Mouse (Mus musculus): ENCODE data around the gene Syne1. TPM values are rescaled to one million over a fixed set of nuclear protein-coding genes. Genes with fewer than 3 reads are reported as not detected.

The Syne1 gene
- total and polyA plus RNA-seq, 3 experiments = 29.0 to 66.6 (median 53.6) TPM

- DNase-seq = no peak
- TF ChIP-seq POLR2A (IDR thresholded peaks at IDR 0.05; ENCODE audit: insufficient read depth, low read depth, low read length) = no peak
- TF ChIP-seq CTCF (IDR thresholded peaks at IDR 0.05) = no peak
- no peak for TF ChIP-seq EP300 (IDR thresholded peaks at IDR 0.05; ENCODE audit: insufficient read depth, low read depth, low read length)
- H3K27me3 ChIP-seq (ENCODE audit: control insufficient read depth, insufficient read depth, low read length) = no peaks in the 10 kb centered on the region
- peaks cover 2% of the 10 kb centered on the region; the same call in 1 of the 2 replicates for H3K36me3 ChIP-seq (ENCODE audit: control insufficient read depth, insufficient read depth, low read length)
- no peak overlapping the region for H3K9ac ChIP-seq (ENCODE audit: low read depth, low read length)
- no peak overlapping the region for H3K4me3 ChIP-seq
- H3K79me2 ChIP-seq (replicated peaks; ENCODE audit: control insufficient read depth, insufficient read depth, low read length) = no peaks in the 10 kb centered on the region
- 68% methylated on average over 4 of the region's 4 CpGs for WGBS
- peaks cover 2% of the 10 kb centered on the region for H3K4me1 ChIP-seq (ENCODE audit: control insufficient read depth, insufficient read depth, low read length)
- intact Hi-C loops (cut with DNase I) = no loop called here
- H3K27ac ChIP-seq = no peak overlapping the region
These were observed 103.1 kb downstream of the Syne1 start for GRCm38 (mm10) chr10:5447950-5448716.

- intact Hi-C loops (cut with DNase I) = no loop called here
- Histone ChIP-seq H3K4me1 (ENCODE audit: control insufficient read depth, insufficient read depth, low read length) (no peaks in the 10 kb centered on the region), H3K27ac (no peak overlapping the region), H3K4me3 (no peak overlapping the region), H3K9ac (ENCODE audit: low read depth, low read length) (no peak overlapping the region), H3K27me3 (ENCODE audit: control insufficient read depth, insufficient read depth, low read length) (no peaks in the 10 kb centered on the region), H3K36me3 (ENCODE audit: control insufficient read depth, insufficient read depth, low read length) (no peaks in the 10 kb centered on the region), H3K79me2 (replicated peaks; ENCODE audit: control insufficient read depth, insufficient read depth, low read length) (no peaks in the 10 kb centered on the region)
- TF ChIP-seq POLR2A (IDR thresholded peaks at IDR 0.05; ENCODE audit: insufficient read depth, low read depth, low read length) (no peak), EP300 (IDR thresholded peaks at IDR 0.05; ENCODE audit: insufficient read depth, low read depth, low read length) (no peak), CTCF (IDR thresholded peaks at IDR 0.05) (no peak)
- no peak for DNase-seq
- WGBS = 92% methylated on average over 3 of the region's 3 CpGs
These were observed 106.0 kb downstream of the Syne1 start for GRCm38 (mm10) chr10:5445313-5445712.

GRCm38 (mm10) chr10:5443020-5443419 is 108.3 kb downstream of the Syne1 start:
- Histone ChIP-seq H3K79me2 (replicated peaks; ENCODE audit: control insufficient read depth, insufficient read depth, low read length) (no peaks in the 10 kb centered on the region), H3K27me3 (ENCODE audit: control insufficient read depth, insufficient read depth, low read length) (no peaks in the 10 kb centered on the region), H3K4me3 (no peak overlapping the region), H3K36me3 (ENCODE audit: control insufficient read depth, insufficient read depth, low read length) (no peaks in the 10 kb centered on the region), H3K27ac (no peak overlapping the region), H3K4me1 (ENCODE audit: control insufficient read depth, insufficient read depth, low read length) (no peaks in the 10 kb centered on the region), H3K9ac (ENCODE audit: low read depth, low read length) (no peak overlapping the region)
- WGBS = 91% methylated on average over 2 of the region's 2 CpGs
- intact Hi-C loops (cut with DNase I) = no loop called here
- TF ChIP-seq EP300 (IDR thresholded peaks at IDR 0.05; ENCODE audit: insufficient read depth, low read depth, low read length) (no peak), CTCF (IDR thresholded peaks at IDR 0.05) (no peak), POLR2A (IDR thresholded peaks at IDR 0.05; ENCODE audit: insufficient read depth, low read depth, low read length) (no peak)
- no peak for DNase-seq

- Histone ChIP-seq H3K79me2 (replicated peaks; ENCODE audit: control insufficient read depth, insufficient read depth, low read length) (no peaks in the 10 kb centered on the region), H3K4me3 (no peak overlapping the region), H3K36me3 (ENCODE audit: control insufficient read depth, insufficient read depth, low read length) (no peaks in the 10 kb centered on the region), H3K9ac (ENCODE audit: low read depth, low read length) (no peak overlapping the region), H3K27ac (no peak overlapping the region), H3K27me3 (ENCODE audit: control insufficient read depth, insufficient read depth, low read length) (no peaks in the 10 kb centered on the region), H3K4me1 (ENCODE audit: control insufficient read depth, insufficient read depth, low read length) (no peaks in the 10 kb centered on the region)
- intact Hi-C loops (cut with DNase I) = no loop called here
- DNase-seq = no peak
- 57% methylated on average over 2 of the region's 2 CpGs for WGBS
- TF ChIP-seq CTCF (IDR thresholded peaks at IDR 0.05) (no peak), EP300 (IDR thresholded peaks at IDR 0.05; ENCODE audit: insufficient read depth, low read depth, low read length) (no peak), POLR2A (IDR thresholded peaks at IDR 0.05; ENCODE audit: insufficient read depth, low read depth, low read length) (no peak)
These were observed 111.4 kb downstream of the Syne1 start for GRCm38 (mm10) chr10:5439802-5440350.

GRCm38 (mm10) chr10:5437766-5438165 is 113.5 kb downstream of the Syne1 start:
- Histone ChIP-seq H3K4me1 (ENCODE audit: control insufficient read depth, insufficient read depth, low read length) (no peaks in the 10 kb centered on the region), H3K27ac (no peak overlapping the region), H3K9ac (ENCODE audit: low read depth, low read length) (no peak overlapping the region), H3K36me3 (ENCODE audit: control insufficient read depth, insufficient read depth, low read length) (no peaks in the 10 kb centered on the region), H3K79me2 (replicated peaks; ENCODE audit: control insufficient read depth, insufficient read depth, low read length) (no peaks in the 10 kb centered on the region), H3K27me3 (ENCODE audit: control insufficient read depth, insufficient read depth, low read length) (no peaks in the 10 kb centered on the region), H3K4me3 (no peak overlapping the region)
- intact Hi-C loops (cut with DNase I) = no loop called here
- TF ChIP-seq POLR2A (IDR thresholded peaks at IDR 0.05; ENCODE audit: insufficient read depth, low read depth, low read length) (no peak), EP300 (IDR thresholded peaks at IDR 0.05; ENCODE audit: insufficient read depth, low read depth, low read length) (no peak)
- no peak for DNase-seq
- WGBS = 74% methylated on average over 2 of the region's 2 CpGs

GRCm38 (mm10) chr10:5423984-5424383 is 127.3 kb downstream of the Syne1 start:
- no peaks in the 10 kb centered on the region for H3K36me3 ChIP-seq (ENCODE audit: control insufficient read depth, insufficient read depth, low read length)
- DNase-seq = no peak
- intact Hi-C loops (cut with DNase I) = no loop called here
- no peaks in the 10 kb centered on the region for H3K4me1 ChIP-seq (ENCODE audit: control insufficient read depth, insufficient read depth, low read length)
- H3K9ac ChIP-seq (ENCODE audit: low read depth, low read length) = no peak overlapping the region
- TF ChIP-seq CTCF (IDR thresholded peaks at IDR 0.05) = no peak
- TF ChIP-seq POLR2A (IDR thresholded peaks at IDR 0.05; ENCODE audit: insufficient read depth, low read depth, low read length) = no peak
- TF ChIP-seq EP300 (IDR thresholded peaks at IDR 0.05; ENCODE audit: insufficient read depth, low read depth, low read length) = no peak
- H3K27me3 ChIP-seq (ENCODE audit: control insufficient read depth, insufficient read depth, low read length) = no peaks in the 10 kb centered on the region
- 78% methylated on average over 4 of the region's 4 CpGs for WGBS
- no peak overlapping the region for H3K27ac ChIP-seq
- H3K79me2 ChIP-seq (replicated peaks; ENCODE audit: control insufficient read depth, insufficient read depth, low read length) = no peaks in the 10 kb centered on the region
- H3K4me3 ChIP-seq = no peak overlapping the region
